Mouse (Mus musculus): ENCODE measurements at regions not wholly inside any gene's neighbourhood (a gene's known extent, or its start where the extent isn't known, plus 50 kb on each side); places are given as distances from the start of the nearest gene placed in this dataset.
A peak's percentile ranks its signal among the peaks of the same experiment; 100 is the strongest.

- DNase-seq: no peak
Observed at GRCm38 (mm10) chr13:97514421-97515066, 245.9 kb downstream of the Gm10260 start.

- no peak for DNase-seq
Observed at GRCm38 (mm10) chr13:97512521-97512920, 247.9 kb downstream of the Gm10260 start.

- no peak for DNase-seq
Observed at GRCm38 (mm10) chr13:97510431-97511261, 249.8 kb downstream of the Gm10260 start.

- no peak for DNase-seq
Observed at GRCm38 (mm10) chr13:97504949-97505348, 255.5 kb downstream of the Gm10260 start.

DNA sequence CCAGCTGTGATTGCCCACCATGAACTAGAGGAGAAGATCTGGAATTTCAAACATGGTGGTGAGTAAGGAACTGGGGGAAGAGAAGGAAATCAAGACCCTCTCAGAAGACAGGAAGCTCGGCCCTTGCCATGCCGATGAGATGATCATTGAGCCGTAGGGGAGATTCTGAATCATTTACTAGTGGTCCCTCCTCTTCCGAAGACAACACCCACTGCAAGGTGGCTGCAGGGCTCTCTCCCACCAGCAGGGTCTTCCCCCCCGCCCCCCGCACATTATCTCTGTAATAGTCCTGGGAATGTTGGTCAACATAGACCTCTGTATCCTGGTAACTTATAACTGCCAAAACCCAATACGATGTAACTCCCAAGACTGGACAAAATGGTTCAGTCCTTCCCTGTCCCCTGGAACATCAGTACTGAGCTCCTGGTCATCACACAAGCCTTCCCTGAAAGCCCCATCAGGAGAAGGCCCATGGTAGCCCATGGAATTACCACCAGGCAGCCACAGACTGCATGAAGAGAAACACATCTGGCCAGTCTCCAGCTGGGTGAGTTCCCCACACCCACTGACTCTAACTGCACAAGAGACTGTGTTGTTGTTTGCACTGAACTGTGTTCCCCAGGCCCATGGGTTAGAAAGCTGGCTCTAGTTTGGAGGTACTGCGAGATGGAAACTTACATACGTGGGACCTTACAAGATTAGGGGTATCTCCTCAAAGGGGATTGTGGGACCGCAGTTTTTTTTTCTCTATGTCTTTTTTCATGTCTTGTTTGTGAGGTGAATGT is 256.3 kb downstream of the Gm10260 start:
- DNase-seq: no peak

GRCm38 (mm10) chr13:97503391-97503790 is 257.0 kb downstream of the Gm10260 start:
- peak; percentile 37 for DNase-seq

- DNase-seq: no peak
Observed at GRCm38 (mm10) chr13:97500155-97500554, 259.2 kb downstream of the Enc1 start.

DNA sequence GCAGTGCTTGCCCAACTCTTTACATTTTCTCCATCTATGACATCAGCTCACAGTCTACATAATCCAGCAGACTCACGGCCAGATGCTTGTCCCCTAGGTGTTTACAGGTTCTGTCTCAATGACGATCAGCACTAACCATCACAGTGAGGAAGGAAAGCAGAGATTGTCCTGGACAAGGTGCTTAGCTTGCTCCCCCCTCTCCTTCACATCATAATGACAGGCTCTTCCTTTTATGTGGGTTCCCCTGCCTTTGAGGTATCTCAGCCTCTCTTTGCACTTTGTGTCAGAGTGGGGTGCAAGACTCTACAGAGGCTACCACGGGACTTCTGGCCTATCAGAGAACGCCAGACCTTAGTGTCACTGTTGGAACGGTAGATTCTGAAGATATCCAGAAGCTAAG is 258.1 kb downstream of the Enc1 start:
- DNase-seq: no peak

DNA sequence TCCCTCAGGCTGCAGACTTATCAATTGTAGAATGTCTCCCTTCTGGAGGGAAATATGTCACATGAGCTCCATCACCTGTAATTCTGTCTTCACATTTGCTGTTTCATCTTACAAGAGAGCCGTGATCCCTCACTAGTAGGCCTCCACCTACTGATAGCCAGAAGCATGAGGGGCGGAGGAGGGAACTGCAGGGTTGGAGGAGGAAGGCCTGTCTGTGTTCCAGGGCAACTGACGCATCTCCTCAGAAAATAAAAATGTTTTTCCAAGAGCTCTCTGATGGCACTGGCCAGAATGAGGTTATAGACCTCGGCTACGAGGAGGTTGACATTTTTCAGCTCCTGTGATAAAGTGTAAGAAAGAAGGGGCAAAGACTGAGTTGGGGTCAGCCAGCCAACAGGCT is 257.0 kb downstream of the Enc1 start:
- DNase-seq: no peak

- DNase-seq: no peak
Observed at GRCm38 (mm10) chr13:97494770-97495169, 253.9 kb downstream of the Enc1 start.

DNA sequence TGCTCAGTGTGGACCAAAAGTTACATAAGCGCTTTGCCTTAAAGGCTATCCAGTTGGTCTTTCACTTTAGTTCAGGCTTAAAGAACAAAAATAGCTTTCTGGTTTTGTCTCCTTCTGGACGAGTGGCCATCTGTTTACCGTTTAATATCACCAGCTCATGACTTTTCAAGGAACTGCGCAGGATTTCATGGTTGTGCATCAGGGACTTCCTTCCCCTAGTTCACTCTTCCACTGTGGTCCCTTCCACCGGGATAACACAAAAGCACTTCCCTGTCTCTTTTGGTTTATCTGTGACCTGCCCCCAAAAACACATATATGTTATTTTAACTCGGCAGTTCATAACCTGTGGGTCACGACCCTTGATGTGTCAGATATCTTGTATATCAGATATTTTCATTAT is 252.9 kb downstream of the Enc1 start:
- DNase-seq: no peak

GRCm38 (mm10) chr13:97492958-97493735 is 252.2 kb downstream of the Enc1 start:
- no peak for DNase-seq

GRCm38 (mm10) chr13:97491865-97492847 is 251.3 kb downstream of the Enc1 start:
- DNase-seq: peak; percentile 91

DNA sequence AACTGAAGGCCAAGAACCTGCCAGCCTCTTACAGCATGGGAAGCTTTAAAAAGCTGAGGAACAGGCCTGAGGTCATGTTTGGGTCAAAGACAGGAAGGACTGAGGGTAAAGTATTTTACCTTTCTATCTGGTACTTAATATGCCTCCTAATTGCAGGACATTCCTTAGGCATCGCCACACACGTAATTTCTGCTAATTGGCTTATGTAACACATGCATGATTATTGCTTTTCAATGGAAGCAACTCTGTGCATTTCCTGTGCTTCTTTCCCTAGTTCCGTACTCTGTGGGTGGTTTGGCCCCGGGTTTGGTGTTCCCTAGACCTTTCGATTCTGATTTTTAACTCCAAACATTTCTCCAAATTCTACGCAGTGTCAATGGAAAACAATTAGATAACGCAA is 249.2 kb downstream of the Enc1 start:
- DNase-seq: no peak

DNA sequence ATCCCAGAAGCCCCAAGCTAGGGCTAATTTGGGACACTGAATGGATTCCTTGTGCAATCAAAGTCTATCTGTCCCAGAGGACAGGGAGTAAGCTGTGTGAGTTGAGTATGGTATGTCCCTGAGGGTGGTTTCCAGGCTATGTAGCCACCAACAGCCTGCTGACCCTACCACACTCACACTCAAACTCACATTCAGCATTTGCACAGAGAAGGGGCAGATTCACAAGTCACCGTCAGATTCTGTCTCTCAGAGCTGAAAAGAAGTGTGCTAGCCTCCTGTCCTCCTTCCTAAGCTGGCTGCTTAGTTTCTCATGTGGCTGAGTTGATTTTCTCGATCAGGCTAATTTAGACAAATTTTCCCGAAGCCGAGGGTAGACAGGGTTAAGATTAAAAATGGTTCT is 248.8 kb downstream of the Enc1 start:
- DNase-seq: no peak

DNA sequence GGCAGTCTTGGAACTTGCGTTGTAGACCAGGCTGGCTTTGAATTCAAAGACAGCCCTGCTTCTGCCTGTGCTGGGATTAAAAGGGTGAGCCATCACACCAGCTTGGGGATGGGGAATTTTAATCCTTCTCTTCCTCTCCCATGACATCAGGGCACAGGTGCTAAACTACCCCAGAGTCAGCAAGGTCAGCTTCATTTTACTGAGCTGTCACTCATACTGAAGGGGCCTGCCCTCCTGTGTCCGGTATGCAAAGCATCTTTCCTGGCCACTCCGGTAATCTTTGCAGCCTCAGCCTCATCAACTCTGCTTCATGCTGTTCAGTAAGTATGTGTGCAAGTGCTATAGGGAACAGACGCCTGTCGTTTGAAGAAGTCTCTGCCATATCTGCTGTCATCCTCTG is 248.1 kb downstream of the Enc1 start:
- DNase-seq: no peak

DNA sequence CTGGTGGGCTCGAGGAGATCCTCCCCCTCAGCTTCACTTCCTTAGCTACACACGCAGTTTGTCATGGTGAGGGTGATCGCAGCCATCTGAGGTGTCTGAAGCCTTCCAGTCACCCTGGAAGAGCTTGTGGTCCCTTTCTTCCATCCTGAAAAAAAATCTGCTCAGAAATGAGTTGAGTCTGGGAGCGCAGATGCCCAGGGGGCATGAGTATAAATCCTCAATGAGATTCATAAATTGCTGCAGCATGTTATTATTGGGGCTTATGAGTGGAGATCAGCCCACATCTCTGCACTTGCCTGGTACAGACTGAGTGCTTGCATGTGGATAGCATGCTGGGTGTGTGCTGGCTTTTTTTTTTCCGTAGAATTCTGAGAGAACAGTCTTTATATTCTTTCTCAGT is 247.6 kb downstream of the Enc1 start:
- DNase-seq: no peak

DNA sequence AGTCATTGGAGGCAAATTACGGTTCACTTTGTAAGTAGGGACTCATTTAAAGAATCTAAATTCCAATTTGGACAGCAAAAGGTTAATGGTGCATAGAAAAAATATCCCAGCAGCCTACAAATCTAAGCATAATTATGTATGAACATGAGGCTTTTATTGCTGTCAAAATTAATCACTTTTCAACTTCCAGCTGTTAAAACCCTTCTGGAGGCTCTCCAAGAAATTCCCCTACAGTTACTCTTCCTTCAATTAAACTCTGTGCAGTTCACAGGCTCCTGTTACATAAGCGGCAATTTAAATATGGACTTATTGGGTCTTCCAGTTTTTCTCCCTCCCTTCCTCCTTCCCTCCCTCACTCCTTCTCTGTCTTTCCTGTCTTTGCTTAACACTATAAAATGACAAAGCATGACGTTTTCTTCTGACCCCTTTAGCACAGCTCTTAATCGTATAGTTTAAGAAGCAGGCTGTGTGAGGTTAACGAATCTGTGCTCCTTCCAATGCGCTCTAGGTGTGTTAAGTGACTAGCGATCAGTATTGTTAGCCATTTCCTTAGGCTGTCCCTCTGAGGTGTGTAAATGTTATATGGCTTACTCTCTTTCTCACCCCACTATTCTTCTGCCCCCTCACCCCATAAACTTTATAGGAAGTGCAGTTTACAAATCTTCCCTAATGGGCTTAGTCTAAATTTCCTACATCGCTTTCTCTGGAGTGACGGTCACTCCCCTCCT is 247.0 kb downstream of the Enc1 start:
- DNase-seq: no peak

DNA sequence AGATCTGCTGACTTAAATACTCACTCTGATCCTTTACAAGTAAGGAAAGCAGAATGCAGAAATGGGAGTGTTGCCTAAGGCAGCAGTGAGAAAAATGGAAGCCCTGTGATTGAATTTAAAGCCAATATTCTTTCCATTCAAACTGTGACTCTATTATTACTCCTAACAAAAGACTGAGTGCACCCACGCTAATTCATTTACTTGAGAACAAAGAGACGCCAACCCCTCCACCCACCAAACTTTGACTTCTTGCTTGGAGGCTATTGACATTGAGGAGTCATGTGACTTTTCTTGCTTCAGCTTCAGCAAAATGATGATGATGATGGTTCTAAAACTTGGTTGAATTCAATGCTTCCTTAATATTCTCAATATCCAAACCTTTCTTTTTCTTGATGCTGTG is 245.6 kb downstream of the Enc1 start:
- DNase-seq: no peak

- no peak for DNase-seq
Observed at GRCm38 (mm10) chr13:97485886-97486285, 245.0 kb downstream of the Enc1 start.

Measured in right cerebral cortex, adult 18-20 months (tissue).